20 mouse cellular contexts compared by ENCODE assay signal in the genomic region with DNA sequence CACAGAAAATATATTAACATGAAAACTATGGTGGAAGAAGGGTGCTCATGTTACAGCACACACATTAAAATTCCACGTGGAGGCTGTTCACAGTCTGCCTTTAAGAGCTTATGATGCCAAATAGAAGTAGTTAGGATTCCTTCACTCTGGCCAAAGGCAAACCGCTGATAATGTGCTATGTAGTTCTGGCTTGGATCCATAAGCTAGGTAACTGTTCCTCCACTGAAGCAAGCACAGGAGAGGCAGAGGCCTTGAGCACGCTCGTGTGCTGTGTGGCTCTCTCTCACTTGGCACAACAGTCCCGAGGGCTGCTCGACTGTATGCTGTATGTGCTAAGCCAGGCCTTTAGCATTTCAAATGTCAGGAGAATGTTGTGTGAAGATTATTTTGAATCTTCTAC.
"Had no signal": no experiment of that assay in that cellular context is flagged by ENCODE, and none has a peak within 500 bp of the region (broad histone marks: within the 10 kb centered on the region; RNA-seq: fewer than 3 reads in every experiment).

No protein-coding gene starts in this region.

- H3K4me1 ChIP-seq: midbrain, embryonic 10.5 days; midbrain, embryonic 13.5 days; neural tube, embryonic 13.5 days; stomach, embryonic 15.5 days had no signal

- H3K9me3 ChIP-seq: liver, embryonic 13.5 days; lung, embryonic 15.5 days; megakaryocyte, embryonic 14.5 days; midbrain, embryonic 10.5 days; midbrain, embryonic 13.5 days; neural tube, embryonic 13.5 days; stomach, embryonic 15.5 days had no signal

- H3K9ac ChIP-seq: liver, embryonic 13.5 days; lung, embryonic 15.5 days; midbrain, embryonic 13.5 days; neural tube, embryonic 13.5 days; stomach, embryonic 15.5 days had no signal

- DNase-seq: kidney, postnatal 25 days; layer of hippocampus, postnatal 36 days; liver, embryonic 13.5 days; lung, postnatal 10 days; lung, postnatal 36 days; retina, postnatal 1 day; right cerebral cortex, postnatal 25 days; spleen, adult 18-20 months; thymus, postnatal 25 days had no signal

- H3K27me3 ChIP-seq: liver, embryonic 13.5 days; lung, embryonic 15.5 days; megakaryocyte, embryonic 14.5 days; midbrain, embryonic 13.5 days; neural tube, embryonic 13.5 days; stomach, embryonic 15.5 days had no signal

- ATAC-seq: midbrain, embryonic 13.5 days; midbrain, embryonic 16.5 days had no signal

- H3K4me3 ChIP-seq: layer of hippocampus, adult 2 months; left cerebral cortex, adult 2 months; liver, embryonic 13.5 days; lung, embryonic 15.5 days; megakaryocyte, embryonic 14.5 days; midbrain, embryonic 10.5 days; midbrain, embryonic 13.5 days; myocyte; neural tube, embryonic 13.5 days; stomach, embryonic 15.5 days had no signal

- H3K4me2 ChIP-seq: liver, embryonic 13.5 days; lung, embryonic 15.5 days; midbrain, embryonic 13.5 days; neural tube, embryonic 13.5 days; stomach, embryonic 15.5 days had no signal

- H3K27ac ChIP-seq: kidney, postnatal 0 days; layer of hippocampus, adult 2 months; left cerebral cortex, adult 2 months; liver, embryonic 13.5 days; lung, embryonic 15.5 days; midbrain, embryonic 10.5 days; midbrain, embryonic 13.5 days; neural tube, embryonic 13.5 days; stomach, embryonic 15.5 days had no signal
